Mouse (Mus musculus): ENCODE measurements around the gene Pvalb. TPM values are rescaled to one million over a fixed set of nuclear protein-coding genes. Genes with fewer than 3 reads are reported as not detected.
A peak's percentile ranks its signal among the peaks of the same experiment; 100 is the strongest.

Pvalb gene
- total RNA-seq, 2 experiments from 2014 or later, result 34.6 to 34.9 TPM

DNA sequence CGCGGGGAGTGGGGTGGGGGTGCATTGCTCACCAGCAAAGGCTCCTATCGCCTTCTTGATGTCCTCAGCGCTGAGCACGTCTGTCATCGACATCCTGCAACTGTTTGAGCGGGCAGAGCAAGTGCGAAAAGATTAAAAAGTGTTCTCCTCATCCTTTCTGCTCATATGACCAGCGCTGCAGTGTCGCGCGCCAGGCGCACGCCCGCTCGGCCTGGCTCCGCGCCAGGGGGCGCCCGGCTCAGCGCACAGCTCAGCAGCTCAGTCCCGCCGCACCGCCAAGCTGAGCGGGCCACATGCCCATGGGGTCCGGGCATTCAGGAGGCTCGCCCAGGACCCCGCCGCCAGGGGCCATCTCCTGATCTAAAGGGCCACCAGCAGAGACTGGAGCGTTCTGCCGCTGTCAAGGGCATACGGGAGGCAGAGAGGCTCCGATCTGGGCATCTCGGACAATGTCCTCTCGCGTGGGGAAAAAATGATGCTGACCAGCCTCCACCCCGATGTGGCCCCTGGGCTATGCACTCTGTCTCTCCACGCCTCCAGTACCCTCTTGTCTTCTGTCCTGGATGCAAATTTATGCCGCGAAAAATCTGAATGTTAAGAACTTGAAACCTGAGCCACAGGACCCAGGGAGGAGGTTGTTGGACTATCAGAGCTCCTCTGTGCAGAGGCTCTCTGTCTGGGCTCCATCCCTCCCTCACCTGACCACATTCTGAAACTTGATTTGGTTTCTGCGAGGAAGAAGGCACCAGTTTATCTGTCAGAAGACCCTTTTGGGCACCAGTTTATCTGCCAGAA is 1.9 kb downstream of the Pvalb start:
- peak; percentile 40 to 53 for DNase-seq (ENCODE audit: low spot score in 2 of 2)

DNA sequence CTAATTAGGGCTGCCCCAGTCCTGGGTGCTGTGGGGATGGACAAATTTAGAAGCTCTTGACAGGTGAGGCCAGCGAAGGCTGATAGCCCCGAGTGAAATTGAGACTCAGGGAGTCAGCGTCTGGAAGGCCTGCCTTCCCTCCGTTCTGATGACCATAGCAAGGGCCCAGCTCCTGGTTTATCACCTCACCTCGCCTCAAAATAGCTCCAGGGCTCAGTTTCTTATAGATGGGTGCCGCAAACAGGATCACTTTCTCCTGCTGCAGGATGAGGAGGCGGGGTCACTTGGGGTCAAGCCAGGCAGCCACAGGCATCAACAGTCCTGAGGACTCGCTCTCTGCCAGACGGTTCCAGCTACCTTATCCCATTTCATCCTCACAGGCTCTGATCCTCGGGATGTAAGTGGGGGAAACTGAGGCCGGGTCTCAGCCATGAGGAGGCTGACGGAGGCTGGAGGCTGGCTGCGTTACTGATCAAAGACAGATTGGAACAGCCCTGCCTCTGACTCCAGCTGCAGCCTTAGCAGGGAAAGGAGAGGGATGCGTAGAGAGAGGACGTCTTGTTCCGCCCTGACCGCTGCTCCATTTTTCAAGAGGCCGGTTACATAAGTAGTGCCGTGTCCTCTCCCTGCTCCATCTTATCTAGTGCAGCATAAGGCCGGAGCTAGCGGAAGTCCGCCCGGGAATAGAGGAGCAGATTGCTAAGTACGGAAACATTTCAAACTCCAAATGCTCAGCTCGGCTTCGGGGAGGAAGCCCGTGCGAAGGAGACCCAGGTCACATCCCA is 10.9 kb downstream of the Pvalb start:
- no peak for DNase-seq (ENCODE audit: low spot score in 2 of 2)

GRCm38 (mm10) chr15:78194320-78194719 is 11.9 kb downstream of the Pvalb start:
- no peak for DNase-seq (ENCODE audit: low spot score in 2 of 2)

DNA sequence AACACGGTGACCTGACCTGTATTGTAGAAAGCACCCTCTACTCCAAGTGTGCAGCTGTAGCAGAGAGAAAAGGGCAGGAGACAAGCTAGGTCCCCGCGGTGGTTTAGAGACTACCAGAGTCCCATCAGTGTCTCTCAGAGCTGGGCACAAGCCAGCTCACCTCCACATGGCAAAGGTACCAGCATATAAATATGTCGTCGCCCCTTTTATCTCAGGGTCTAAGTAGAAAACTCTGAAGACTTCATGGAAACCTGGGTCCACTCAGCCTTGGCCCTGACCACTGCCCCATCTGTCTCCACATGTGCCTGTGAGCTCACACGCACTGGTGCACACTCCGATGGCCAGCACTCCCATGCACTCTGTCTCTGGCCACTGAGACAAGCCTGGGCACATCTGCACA is 16.6 kb downstream of the Pvalb start:
- no peak for DNase-seq (ENCODE audit: low spot score in 2 of 2)

DNA sequence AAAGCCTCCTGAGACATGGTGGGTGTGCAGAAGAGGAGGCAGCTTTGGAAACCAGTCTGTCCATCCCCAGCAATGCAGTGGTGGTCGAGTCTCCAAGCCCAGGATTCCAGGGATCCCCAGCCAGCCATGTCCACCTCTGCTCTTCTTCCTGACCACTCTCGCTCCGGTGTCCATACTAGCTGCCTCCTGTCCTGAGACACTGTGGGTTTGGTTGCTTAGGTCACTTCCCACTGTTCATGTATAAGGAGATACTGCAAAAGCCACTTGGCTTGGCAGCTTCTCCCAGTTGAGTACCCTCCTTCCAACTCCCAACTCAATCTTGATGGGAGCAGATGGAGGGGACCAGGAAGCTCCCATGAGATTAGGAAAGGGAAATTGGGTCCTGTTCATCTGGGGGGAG is 17.7 kb downstream of the Pvalb start:
- no peak for DNase-seq (ENCODE audit: low spot score in 2 of 2)

- DNase-seq (ENCODE audit: low spot score in 2 of 2), result no peak
Observed at GRCm38 (mm10) chr15:78186906-78187305, 19.3 kb downstream of the Pvalb start.

DNA sequence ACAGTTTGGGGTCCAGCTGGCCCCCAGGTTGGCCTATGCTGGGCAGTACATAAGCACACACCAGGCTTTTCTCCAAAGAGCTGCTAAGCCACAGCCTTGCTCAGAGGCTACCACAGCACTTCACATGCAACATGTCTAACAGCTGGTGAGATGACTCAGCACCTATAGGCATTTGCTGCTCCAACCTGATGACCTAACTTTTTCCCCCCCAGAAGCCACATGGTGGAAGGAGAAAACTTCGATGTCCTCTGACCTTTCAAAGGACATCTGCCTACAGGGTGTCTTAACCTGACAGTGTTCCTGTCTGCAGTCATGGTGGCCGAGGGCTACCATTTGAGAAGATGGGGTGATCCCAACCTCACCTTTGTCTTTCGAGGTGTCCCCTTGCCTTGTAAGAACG is 20.6 kb downstream of the Pvalb start:
- DNase-seq (ENCODE audit: low spot score in 2 of 2), result no peak

- DNase-seq (ENCODE audit: low spot score in 2 of 2), result peak in 1 of 2 experiments; percentile 72
Observed at GRCm38 (mm10) chr15:78184855-78185254, 21.3 kb downstream of the Pvalb start.

DNA sequence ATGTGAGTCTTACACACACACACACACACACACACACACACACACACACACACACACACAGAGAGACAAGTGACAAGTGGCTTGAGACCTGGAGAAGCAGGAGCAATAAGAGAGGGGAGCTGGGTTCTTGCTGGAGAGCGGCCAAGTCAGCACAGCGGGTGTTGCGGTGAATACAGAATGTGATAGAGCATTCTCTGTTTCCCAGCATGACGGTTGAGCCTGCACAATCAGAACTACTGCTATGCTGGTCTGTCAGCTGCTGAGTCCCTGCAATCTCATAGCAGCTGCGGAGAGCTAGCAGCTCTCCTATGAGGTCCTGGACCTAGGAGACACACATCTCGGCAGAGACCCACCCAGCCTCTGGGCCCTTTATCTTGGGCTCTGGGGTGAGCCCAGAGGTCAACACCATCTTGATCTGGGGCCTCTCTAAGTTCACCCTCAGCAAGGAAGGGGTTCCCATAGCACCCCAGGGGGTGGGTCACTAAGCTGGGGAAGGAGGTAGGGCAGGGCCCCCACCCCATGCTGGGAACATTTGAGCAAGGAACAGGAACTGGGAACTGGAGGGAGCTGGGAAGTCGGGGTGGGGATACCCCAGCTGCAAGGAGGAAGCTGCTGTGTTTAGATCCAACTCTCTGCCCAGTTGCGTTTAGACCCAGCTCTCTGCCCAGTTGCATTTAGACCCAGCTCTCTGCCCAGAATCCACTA is 24.3 kb downstream of the Pvalb start:
- DNase-seq (ENCODE audit: low spot score in 2 of 2), result peak; percentile 67 to 71

DNA sequence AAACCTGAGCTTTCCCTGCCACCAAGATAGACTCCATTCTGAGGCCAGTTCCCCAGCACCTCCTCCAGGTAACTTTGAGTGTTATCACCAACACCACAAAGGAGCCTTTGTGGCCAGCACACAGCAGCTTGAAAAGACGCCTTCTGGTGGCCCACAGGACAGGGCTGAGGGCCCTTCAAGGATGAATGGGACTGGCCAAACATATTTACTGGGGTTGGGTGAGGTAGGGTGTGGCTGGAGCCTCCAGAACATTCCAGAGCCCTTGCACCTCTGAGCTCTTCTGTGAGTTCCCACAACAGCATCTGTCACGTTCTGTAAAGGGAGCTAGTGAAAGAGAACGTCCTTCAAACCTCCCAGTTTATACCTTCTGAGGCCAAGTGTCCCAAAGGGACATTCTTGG is 26.4 kb downstream of the Pvalb start:
- DNase-seq (ENCODE audit: low spot score in 2 of 2), result no peak

DNA sequence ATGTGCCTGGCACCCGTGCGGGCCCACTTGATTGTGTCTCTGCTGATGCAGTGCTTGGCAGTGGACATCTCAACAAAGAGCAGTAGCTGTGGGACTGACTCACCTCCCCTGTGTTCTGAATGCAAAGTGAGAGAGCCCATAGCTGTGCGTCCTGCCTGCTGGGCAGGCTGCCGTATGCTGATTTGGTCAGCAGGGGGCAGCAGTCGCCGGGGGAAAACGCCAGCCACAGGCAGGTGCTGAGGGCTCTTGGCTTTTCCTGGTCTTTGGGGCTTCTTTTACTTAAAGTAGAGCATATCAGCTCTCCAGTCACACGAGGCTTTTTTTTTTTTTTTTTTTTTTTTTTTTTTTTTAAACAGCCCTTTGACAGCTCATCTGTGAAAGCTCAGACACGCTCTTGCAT is 27.8 kb downstream of the Pvalb start:
- peak; percentile 86 to 89 for DNase-seq (ENCODE audit: low spot score in 2 of 2)

- DNase-seq (ENCODE audit: low spot score in 2 of 2), result no peak
Observed at GRCm38 (mm10) chr15:78177257-78177656, 28.9 kb downstream of the Pvalb start.

- no peak for DNase-seq (ENCODE audit: low spot score in 2 of 2)
Observed at GRCm38 (mm10) chr15:78174887-78175245, 31.3 kb downstream of the Pvalb start.

GRCm38 (mm10) chr15:78173972-78174886 is 32.0 kb downstream of the Pvalb start, which contains the start of gene Ift27:
Gene Ift27, minus strand, starts transcription at chr15:78174107.
- DNase-seq (ENCODE audit: low spot score in 2 of 2), result peak; percentile 97 to 100

- no peak for DNase-seq (ENCODE audit: low spot score in 2 of 2)
Observed at GRCm38 (mm10) chr15:78172899-78173817, 33.0 kb downstream of the Pvalb start.

- DNase-seq (ENCODE audit: low spot score in 2 of 2), result peak; percentile 37 to 73
Observed at GRCm38 (mm10) chr15:78172256-78172898, 33.8 kb downstream of the Pvalb start.

- DNase-seq (ENCODE audit: low spot score in 2 of 2), result peak in 1 of 2 experiments; percentile 26
Observed at GRCm38 (mm10) chr15:78171651-78172050, 34.5 kb downstream of the Pvalb start.

DNA sequence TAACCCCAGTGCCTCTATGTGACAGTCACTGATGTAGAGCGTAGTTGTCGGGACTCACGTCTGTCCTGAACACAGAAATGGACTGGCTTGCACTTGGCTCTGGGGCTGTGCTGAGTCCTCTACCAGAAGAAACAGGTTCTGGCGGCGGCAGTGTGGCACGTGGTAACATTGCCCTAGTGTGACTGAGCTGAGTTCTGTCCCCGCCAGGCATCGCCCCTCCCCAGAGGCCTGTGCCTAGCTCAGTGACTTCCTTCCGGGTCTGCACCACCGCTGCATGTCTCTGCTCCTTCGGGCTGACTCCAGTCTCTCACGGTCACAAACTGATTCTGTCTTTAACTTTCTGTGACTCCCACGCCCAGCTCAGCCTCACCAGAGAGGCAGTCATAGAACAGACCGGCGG is 35.5 kb downstream of the Pvalb start:
- DNase-seq (ENCODE audit: low spot score in 2 of 2), result no peak

DNA sequence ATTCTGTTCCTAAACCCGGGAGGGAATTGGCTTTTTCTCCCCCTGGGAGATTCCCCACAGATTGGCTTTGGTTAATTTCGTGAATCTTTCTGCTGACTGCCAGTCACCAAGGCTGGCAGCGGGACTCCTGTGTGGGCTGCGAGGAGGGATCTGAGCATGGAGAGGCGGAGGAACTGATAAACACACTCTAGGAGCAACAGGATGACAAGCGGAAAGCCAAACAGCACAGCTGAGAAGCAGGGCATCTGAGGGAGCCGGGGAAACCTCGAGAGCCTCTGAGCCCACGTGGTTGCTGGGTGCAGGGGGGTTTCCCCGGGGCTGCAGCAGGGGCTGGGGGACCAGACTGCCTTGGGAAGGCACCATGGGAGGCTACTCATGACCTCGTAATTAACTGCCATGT is 36.6 kb downstream of the Pvalb start:
- peak; percentile 38 to 63 for DNase-seq (ENCODE audit: low spot score in 2 of 2)

Data from layer of hippocampus, postnatal 14 days (tissue).